Mouse (Mus musculus): ENCODE data around the gene Nagpa. TPM values are rescaled to one million over a fixed set of nuclear protein-coding genes. Genes with fewer than 3 reads are reported as not detected.
A peak's percentile ranks its signal among the peaks of the same experiment; 100 is the strongest.

Nagpa gene
- polyA plus RNA-seq, 1 experiment from 2014 or later: 11.4 TPM

DNA sequence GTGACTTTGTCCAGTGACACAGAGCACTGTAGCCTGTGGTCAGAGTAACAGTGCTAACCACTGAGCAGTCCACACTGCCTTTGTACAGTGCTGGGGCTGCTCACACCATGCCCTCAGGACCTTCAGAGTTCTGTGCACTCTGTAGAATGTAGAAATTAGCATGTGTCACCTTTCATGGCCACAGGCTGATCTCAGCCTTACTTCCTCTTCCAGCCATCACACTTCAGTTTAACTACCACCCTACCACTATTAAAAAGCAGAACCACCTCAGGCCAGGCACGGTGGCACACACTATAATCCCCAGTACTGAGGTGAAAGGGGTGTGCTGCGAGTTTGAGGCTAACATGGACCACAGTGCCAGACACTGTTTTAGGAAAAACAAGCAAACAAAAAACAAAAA lies 6.6 kb upstream of the Nagpa start:
- H3K27ac ChIP-seq (ENCODE audit: low read length): no peak overlapping the region
- no peak for ATAC-seq
- no peak overlapping the region for H3K4me2 ChIP-seq (ENCODE audit: low read length)
- H3K27me3 ChIP-seq (ENCODE audit: control insufficient read depth, insufficient read depth, low read depth, low read length): peaks cover 3% of the 10 kb centered on the region; the same call in 1 of the 2 replicates
- no peak overlapping the region for H3K9ac ChIP-seq (ENCODE audit: low read depth, low read length)
- no peak overlapping the region for H3K4me3 ChIP-seq (ENCODE audit: low read depth, low read length)
- no peaks in the 10 kb centered on the region for H3K36me3 ChIP-seq (ENCODE audit: control insufficient read depth, insufficient read depth, low read length)
- WGBS: 84% methylated on average over 2 of the region's 2 CpGs
- no peaks in the 10 kb centered on the region for H3K9me3 ChIP-seq (replicated peaks; ENCODE audit: control insufficient read depth, low read length, poor library complexity, severe bottlenecking)
- H3K4me1 ChIP-seq (ENCODE audit: control insufficient read depth, insufficient read depth, low read length): no peaks in the 10 kb centered on the region

DNA sequence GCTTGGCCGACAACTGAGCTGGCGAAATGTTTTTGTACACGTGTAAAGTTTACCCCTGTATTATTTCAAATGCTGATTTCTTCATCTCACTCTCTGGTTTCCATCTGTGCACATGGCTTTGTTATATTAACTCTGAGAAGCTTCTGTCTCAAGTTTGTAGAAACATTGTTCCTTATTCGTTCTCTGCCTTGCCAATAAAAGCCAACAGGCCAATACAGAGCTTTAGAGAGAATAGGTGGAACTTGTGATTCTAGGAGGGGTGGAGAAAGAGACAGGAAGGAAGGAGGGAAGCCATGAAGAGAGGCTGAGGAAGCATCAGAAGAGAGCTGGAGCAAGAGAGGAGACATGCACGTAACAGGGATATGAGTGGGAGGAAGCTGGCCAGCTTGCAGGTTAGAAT lies 2.2 kb upstream of the Nagpa start:
- no peak for ATAC-seq
- H3K4me2 ChIP-seq (ENCODE audit: low read length): no peak overlapping the region
- peaks cover 3% of the 10 kb centered on the region; the same call in 1 of the 2 replicates for H3K27me3 ChIP-seq (ENCODE audit: control insufficient read depth, insufficient read depth, low read depth, low read length)
- 76% methylated on average over 5 of the region's 5 CpGs for WGBS
- H3K9ac ChIP-seq (ENCODE audit: low read depth, low read length): no peak overlapping the region
- H3K4me3 ChIP-seq (ENCODE audit: low read depth, low read length): no peak overlapping the region
- no peak overlapping the region for H3K27ac ChIP-seq (ENCODE audit: low read length)
- H3K9me3 ChIP-seq (replicated peaks; ENCODE audit: control insufficient read depth, low read length, poor library complexity, severe bottlenecking): no peaks in the 10 kb centered on the region
- H3K4me1 ChIP-seq (ENCODE audit: control insufficient read depth, insufficient read depth, low read length): peaks cover 5% of the 10 kb centered on the region; the same call in 1 of the 2 replicates
- no peaks in the 10 kb centered on the region for H3K36me3 ChIP-seq (ENCODE audit: control insufficient read depth, insufficient read depth, low read length)

DNA sequence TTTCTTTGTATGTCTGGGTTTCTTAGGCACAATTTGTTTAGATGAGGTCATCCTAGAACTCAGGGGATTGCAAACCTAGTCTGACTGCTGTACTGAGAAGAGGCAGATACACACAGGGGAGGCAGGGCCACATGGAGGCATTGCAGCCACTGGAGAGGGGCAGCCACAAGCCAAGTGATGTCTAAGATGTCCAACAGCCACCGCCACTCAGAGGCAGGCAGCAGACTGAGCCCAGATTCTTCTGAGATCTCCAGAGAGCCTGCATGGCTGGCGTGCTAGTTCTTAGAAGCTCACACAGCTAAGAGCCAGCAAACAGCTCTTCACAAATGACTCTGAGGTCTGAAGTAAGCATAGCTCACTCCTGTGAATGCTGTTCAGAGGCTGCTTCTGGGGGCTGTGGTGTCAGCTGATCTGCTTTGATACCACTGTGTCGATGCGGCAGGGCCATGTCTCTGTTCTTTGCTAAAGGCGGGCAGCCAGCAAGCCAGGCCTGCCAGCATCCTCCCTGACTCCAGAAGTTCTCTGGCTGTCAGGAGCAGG lies 1.7 kb upstream of the Nagpa start:
- Histone ChIP-seq H3K4me3 (ENCODE audit: low read depth, low read length) (no peak overlapping the region), H3K9me3 (replicated peaks; ENCODE audit: control insufficient read depth, low read length, poor library complexity, severe bottlenecking) (no peaks in the 10 kb centered on the region), H3K36me3 (ENCODE audit: control insufficient read depth, insufficient read depth, low read length) (no peaks in the 10 kb centered on the region), H3K9ac (ENCODE audit: low read depth, low read length) (no peak overlapping the region), H3K4me2 (ENCODE audit: low read length) (no peak overlapping the region), H3K27me3 (ENCODE audit: control insufficient read depth, insufficient read depth, low read depth, low read length) (peaks cover 3% of the 10 kb centered on the region; the same call in 1 of the 2 replicates), H3K4me1 (ENCODE audit: control insufficient read depth, insufficient read depth, low read length) (peaks cover 5% of the 10 kb centered on the region; the same call in 1 of the 2 replicates), H3K27ac (ENCODE audit: low read length) (no peak overlapping the region)
- no peak for ATAC-seq
- WGBS: 89% methylated on average over 5 of the region's 5 CpGs

DNA sequence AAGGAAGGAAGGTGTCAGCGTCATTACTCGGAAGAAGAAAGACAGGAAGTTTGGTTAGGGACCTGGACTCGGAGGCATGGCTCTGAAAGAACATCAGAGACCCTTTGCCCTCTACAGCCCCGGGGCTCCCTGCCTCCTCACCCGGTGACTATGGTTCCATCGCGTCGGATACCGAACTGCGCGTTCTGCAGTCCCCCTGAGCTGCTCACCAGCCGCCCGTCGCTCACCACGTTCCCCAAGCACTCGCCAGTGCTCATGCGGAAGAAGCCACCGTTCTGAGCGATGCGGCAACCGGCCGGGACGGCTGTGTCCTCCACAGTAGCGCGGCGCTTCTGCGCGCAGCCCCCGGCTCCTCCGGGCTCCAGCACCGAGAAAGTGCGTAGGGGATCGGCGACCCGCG lies 612 bp downstream of the Nagpa start:
- no peaks in the 10 kb centered on the region for H3K27me3 ChIP-seq (ENCODE audit: control insufficient read depth, insufficient read depth, low read depth, low read length)
- ATAC-seq: peak; percentile 61; the same call in 1 of the 2 replicates
- H3K4me1 ChIP-seq (ENCODE audit: control insufficient read depth, insufficient read depth, low read length): peaks cover 5% of the 10 kb centered on the region; the same call in 1 of the 2 replicates
- H3K9me3 ChIP-seq (replicated peaks; ENCODE audit: control insufficient read depth, low read length, poor library complexity, severe bottlenecking): no peaks in the 10 kb centered on the region
- H3K9ac ChIP-seq (ENCODE audit: low read depth, low read length): peak overlapping the region; percentile 73
- WGBS: 1% methylated on average over 36 of the region's 36 CpGs
- peaks cover 9% of the 10 kb centered on the region for H3K36me3 ChIP-seq (ENCODE audit: control insufficient read depth, insufficient read depth, low read length)
- H3K4me3 ChIP-seq (ENCODE audit: low read depth, low read length): peak overlapping the region; percentile 66
- no peak overlapping the region for H3K27ac ChIP-seq (ENCODE audit: low read length)
- peak overlapping the region; percentile 92 for H3K4me2 ChIP-seq (ENCODE audit: low read length)

DNA sequence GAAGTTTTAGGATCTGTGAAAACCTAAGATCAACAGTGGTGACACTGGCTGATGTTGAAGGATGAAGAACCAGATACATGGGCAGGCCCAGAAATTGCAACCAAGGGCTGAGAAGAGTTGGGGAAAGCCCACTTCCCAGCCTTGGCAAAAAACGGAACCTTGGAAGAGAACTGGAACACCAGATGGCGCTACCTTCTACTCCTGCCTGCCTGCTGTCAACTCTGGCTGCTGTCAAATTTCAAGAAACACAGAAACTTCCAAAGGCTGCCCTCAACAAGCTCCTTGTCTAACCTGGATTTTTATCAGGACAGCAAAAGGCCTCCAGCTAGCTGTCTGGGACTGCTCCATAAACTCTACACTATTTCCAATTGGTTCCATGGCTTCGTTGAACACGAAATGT lies 1.1 kb downstream of the Nagpa start:
- peaks cover 9% of the 10 kb centered on the region for H3K36me3 ChIP-seq (ENCODE audit: control insufficient read depth, insufficient read depth, low read length)
- H3K27me3 ChIP-seq (ENCODE audit: control insufficient read depth, insufficient read depth, low read depth, low read length): no peaks in the 10 kb centered on the region
- WGBS: 16% methylated on average over 4 of the region's 4 CpGs
- H3K4me1 ChIP-seq (ENCODE audit: control insufficient read depth, insufficient read depth, low read length): peaks cover 5% of the 10 kb centered on the region; the same call in 1 of the 2 replicates
- H3K4me2 ChIP-seq (ENCODE audit: low read length): peak overlapping the region; percentile 92
- H3K4me3 ChIP-seq (ENCODE audit: low read depth, low read length): peak overlapping the region; percentile 66
- no peak overlapping the region for H3K9ac ChIP-seq (ENCODE audit: low read depth, low read length)
- no peaks in the 10 kb centered on the region for H3K9me3 ChIP-seq (replicated peaks; ENCODE audit: control insufficient read depth, low read length, poor library complexity, severe bottlenecking)
- H3K27ac ChIP-seq (ENCODE audit: low read length): no peak overlapping the region
- no peak for ATAC-seq

DNA sequence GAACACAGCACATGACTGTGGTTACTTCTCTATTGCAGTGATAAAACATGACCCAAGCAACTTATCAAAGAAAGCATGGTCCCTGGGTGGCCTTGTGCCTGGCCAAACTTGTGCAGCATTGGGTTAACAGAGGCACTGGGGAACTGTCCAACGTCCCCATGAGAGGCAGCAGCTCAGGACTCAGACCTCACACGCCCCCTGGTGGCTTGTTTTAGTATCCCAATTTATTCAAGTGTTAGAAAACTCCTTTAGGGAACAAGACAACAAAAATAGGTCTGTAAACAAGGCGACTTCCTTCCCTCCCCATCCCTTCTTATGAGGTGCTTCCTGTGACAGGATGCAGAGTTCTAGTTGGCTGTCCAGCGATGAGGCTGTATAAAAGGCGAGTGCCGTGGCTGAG lies 8.7 kb downstream of the Nagpa start:
- H3K4me1 ChIP-seq (ENCODE audit: control insufficient read depth, insufficient read depth, low read length): no peaks in the 10 kb centered on the region
- peaks cover 13% of the 10 kb centered on the region for H3K36me3 ChIP-seq (ENCODE audit: control insufficient read depth, insufficient read depth, low read length)
- H3K9me3 ChIP-seq (replicated peaks; ENCODE audit: control insufficient read depth, low read length, poor library complexity, severe bottlenecking): no peaks in the 10 kb centered on the region
- H3K27ac ChIP-seq (ENCODE audit: low read length): no peak overlapping the region
- no peaks in the 10 kb centered on the region for H3K27me3 ChIP-seq (ENCODE audit: control insufficient read depth, insufficient read depth, low read depth, low read length)
- H3K4me3 ChIP-seq (ENCODE audit: low read depth, low read length): no peak overlapping the region
- no peak for ATAC-seq
- WGBS: 26% methylated on average over 6 of the region's 6 CpGs
- H3K4me2 ChIP-seq (ENCODE audit: low read length): no peak overlapping the region
- no peak overlapping the region for H3K9ac ChIP-seq (ENCODE audit: low read depth, low read length)

DNA sequence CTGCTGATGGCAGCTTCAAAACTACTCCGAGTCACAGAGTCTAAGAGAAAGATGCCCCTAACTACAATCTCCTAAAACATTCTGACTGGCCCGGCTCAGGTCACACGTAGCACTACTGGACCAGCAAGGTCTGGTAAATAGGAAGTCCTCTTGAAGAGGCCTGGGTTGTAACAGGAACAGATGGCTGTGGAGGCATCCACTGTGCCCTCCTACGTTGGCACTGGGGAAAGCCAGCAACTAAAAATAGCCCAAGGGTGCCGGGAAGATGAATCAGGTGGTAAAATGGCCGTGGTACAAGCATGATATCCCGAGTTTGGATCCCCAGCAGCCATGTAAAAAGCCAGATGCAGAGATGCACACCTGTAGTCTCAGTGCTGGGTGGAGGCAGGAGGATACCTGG lies 17.6 kb downstream of the Nagpa start:
- Histone ChIP-seq H3K27ac (ENCODE audit: low read length) (no peak overlapping the region), H3K36me3 (ENCODE audit: control insufficient read depth, insufficient read depth, low read length) (no peaks in the 10 kb centered on the region), H3K4me1 (ENCODE audit: control insufficient read depth, insufficient read depth, low read length) (no peaks in the 10 kb centered on the region), H3K9ac (ENCODE audit: low read depth, low read length) (no peak overlapping the region), H3K9me3 (replicated peaks; ENCODE audit: control insufficient read depth, low read length, poor library complexity, severe bottlenecking) (no peaks in the 10 kb centered on the region), H3K4me3 (ENCODE audit: low read depth, low read length) (no peak overlapping the region), H3K27me3 (ENCODE audit: control insufficient read depth, insufficient read depth, low read depth, low read length) (no peaks in the 10 kb centered on the region; the same call in 1 of the 2 replicates), H3K4me2 (ENCODE audit: low read length) (no peak overlapping the region)
- ATAC-seq: no peak
- 79% methylated on average over 7 of the region's 7 CpGs for WGBS

DNA sequence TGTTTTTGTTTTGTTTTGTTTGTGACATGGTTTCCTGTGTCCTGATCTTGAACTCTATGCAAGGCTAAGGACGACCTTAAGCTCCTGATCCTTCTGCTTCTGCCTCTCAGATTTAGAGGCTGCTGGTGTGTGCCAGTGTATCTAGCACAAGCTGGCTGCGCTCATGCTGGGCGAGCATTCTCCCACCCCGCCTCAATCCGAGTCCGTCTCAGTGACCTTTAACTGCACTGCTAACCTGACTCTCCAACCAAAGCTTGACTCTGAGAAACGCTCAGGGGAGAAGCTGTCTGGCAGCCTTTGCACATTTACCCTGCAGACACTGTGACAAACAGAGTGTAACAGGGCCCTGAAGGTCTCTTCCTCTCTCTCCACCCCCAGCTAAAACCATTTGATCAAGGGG lies 18.1 kb downstream of the Nagpa start:
- no peaks in the 10 kb centered on the region for H3K36me3 ChIP-seq (ENCODE audit: control insufficient read depth, insufficient read depth, low read length)
- no peak overlapping the region for H3K27ac ChIP-seq (ENCODE audit: low read length)
- H3K4me2 ChIP-seq (ENCODE audit: low read length): no peak overlapping the region
- H3K9ac ChIP-seq (ENCODE audit: low read depth, low read length): no peak overlapping the region
- H3K27me3 ChIP-seq (ENCODE audit: control insufficient read depth, insufficient read depth, low read depth, low read length): no peaks in the 10 kb centered on the region; the same call in 1 of the 2 replicates
- no peaks in the 10 kb centered on the region for H3K4me1 ChIP-seq (ENCODE audit: control insufficient read depth, insufficient read depth, low read length)
- no peak for ATAC-seq
- no peaks in the 10 kb centered on the region for H3K9me3 ChIP-seq (replicated peaks; ENCODE audit: control insufficient read depth, low read length, poor library complexity, severe bottlenecking)
- no peak overlapping the region for H3K4me3 ChIP-seq (ENCODE audit: low read depth, low read length)
- WGBS: 61% methylated on average over 7 of the region's 7 CpGs

DNA sequence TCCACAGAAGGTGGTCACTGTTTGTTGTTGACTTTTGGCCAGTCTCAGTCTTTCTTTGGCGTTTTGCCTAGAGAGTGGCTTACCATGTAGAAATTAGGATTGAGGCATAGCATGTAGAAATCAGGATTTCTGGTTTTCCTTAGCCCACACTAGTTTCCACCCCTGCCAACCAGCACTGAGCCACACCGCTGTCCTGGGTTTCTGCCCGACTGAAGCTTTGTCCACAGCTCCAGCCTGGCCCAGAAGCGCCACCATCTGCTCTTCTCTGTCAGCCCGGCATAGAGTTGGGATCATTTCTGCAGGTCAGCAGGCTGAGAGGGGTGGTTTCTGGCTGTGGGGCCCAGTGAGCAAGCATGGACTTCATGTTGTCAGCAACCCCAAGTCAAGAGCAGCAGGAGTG lies 18.9 kb downstream of the Nagpa start:
- Histone ChIP-seq H3K36me3 (ENCODE audit: control insufficient read depth, insufficient read depth, low read length) (no peaks in the 10 kb centered on the region), H3K9ac (ENCODE audit: low read depth, low read length) (no peak overlapping the region), H3K27ac (ENCODE audit: low read length) (no peak overlapping the region), H3K4me3 (ENCODE audit: low read depth, low read length) (no peak overlapping the region), H3K4me2 (ENCODE audit: low read length) (no peak overlapping the region), H3K27me3 (ENCODE audit: control insufficient read depth, insufficient read depth, low read depth, low read length) (no peaks in the 10 kb centered on the region; the same call in 1 of the 2 replicates), H3K4me1 (ENCODE audit: control insufficient read depth, insufficient read depth, low read length) (no peaks in the 10 kb centered on the region), H3K9me3 (replicated peaks; ENCODE audit: control insufficient read depth, low read length, poor library complexity, severe bottlenecking) (no peaks in the 10 kb centered on the region)
- no peak for ATAC-seq
- WGBS: 88% methylated on average over 5 of the region's 5 CpGs
